Mouse (Mus musculus): ENCODE results near the gene Slc25a1.

DNA sequence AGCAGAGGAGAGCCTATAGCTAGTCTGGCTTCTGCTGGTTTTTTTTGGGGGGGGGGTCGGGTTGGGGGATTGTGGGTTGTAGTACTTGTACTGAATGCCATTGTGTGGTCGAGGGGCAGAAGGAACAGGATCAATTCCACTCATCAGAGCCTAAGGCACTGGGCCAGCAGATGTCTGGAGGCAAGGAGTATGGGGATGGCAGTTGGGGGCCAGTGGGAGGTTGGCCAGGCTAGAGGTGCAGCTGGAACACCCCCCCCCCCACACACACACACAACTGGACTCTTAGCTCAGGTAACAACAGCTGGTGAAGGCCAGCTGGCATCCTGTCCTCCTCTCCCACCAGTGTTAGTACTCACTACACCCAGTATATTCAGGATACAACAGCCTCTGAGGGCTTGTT lies 1.2 kb upstream of the Slc25a1 start:
- TF ChIP-seq POLR2A (IDR thresholded peaks at IDR 0.05; ENCODE audit: extremely low read depth, insufficient read depth, low read length) (no peak), CTCF (IDR thresholded peaks at IDR 0.05; ENCODE audit: extremely low read depth, insufficient read depth, low read length) (no peak)
